Mouse (Mus musculus) forebrain, embryonic 14.5 days (tissue): ENCODE data around the gene Gm5767. TPM values are rescaled to one million over a fixed set of nuclear protein-coding genes. Genes with fewer than 3 reads are reported as not detected.

Source experiments
- ATAC-seq: fragments of 200-750 bp; cut with Nextera tagmentation; 2 replicates; pipeline ENCODE4 v1.8.0; 2017; ENCODE audit warnings: mild to moderate bottlenecking, moderate library complexity
- DNase-seq: peaks from one replicate; pipeline ENCODE4 v3.0.0-alpha.2; 2015; ENCODE audit warnings: low spot score
- H3K27ac ChIP-seq: fragments of 300-500 bp; sonication (generic); 2 replicates; pipeline ENCODE4 v1.5.1; 2014; ENCODE audit warnings: low read depth, mild to moderate bottlenecking, control low read depth, low read length, moderate library complexity
- H3K27me3 ChIP-seq: fragments of 300-500 bp; sonication (generic); replicated peaks from 2 replicates; pipeline ENCODE4 v1.6.1; 2014; ENCODE audit warnings: low read length, control low read depth, mixed read lengths; ENCODE audit not compliant: control insufficient read depth, insufficient read depth
- H3K36me3 ChIP-seq: fragments of 300-500 bp; sonication (generic); 2 replicates; pipeline ENCODE4 v1.6.1; 2014; ENCODE audit warnings: low read length, control low read depth; ENCODE audit not compliant: control insufficient read depth, insufficient read depth
- H3K4me1 ChIP-seq: fragments of 300-500 bp; sonication (generic); 2 replicates; pipeline ENCODE4 v1.6.1; 2014; ENCODE audit warnings: antibody characterized with exemption, low read length, control low read depth; ENCODE audit not compliant: control insufficient read depth, insufficient read depth
- H3K4me2 ChIP-seq: fragments of 300-500 bp; sonication (generic); 2 replicates; pipeline ENCODE4 v1.6.1; 2014; ENCODE audit warnings: mild to moderate bottlenecking, control low read depth, low read length
- H3K4me3 ChIP-seq: fragments of 300-500 bp; sonication (generic); 2 replicates; pipeline ENCODE4 v1.5.1; 2014; ENCODE audit warnings: low read depth, low read length, control low read depth
- H3K9ac ChIP-seq: fragments of 300-500 bp; sonication (generic); 2 replicates; pipeline ENCODE4 v1.6.1; 2014; ENCODE audit warnings: mild to moderate bottlenecking, low read length, control low read depth, moderate library complexity
- H3K9me3 ChIP-seq: fragments of 300-500 bp; sonication (generic); replicated peaks from 2 replicates; pipeline ENCODE4 v1.6.1; 2016; ENCODE audit warnings: low read length, control low read depth, mixed read lengths; ENCODE audit not compliant: control insufficient read depth
- WGBS: fragments of 180-500 bp; shearing (Covaris S2); extraction: QIAGEN DNeasy Blood & Tissue Kit; methylation state at CpG from one replicate; pipeline ENCODE4 v1.1.7; 2014; 5-methylcytosine and 5-hydroxymethylcytosine counted together
- polyA plus RNA-seq: library from polyadenylated mRNA; unstranded; fragments of >200 nt; fragmentation: Nextera tagmentation; extraction: Ambion mirVana; gene quantifications from 2 replicates; pipeline ENCODE4 v1.2.1, GENCODE M21; 2014

The Gm5767 gene
- polyA plus RNA-seq, 1 experiment from 2014 or later: not detected

DNA sequence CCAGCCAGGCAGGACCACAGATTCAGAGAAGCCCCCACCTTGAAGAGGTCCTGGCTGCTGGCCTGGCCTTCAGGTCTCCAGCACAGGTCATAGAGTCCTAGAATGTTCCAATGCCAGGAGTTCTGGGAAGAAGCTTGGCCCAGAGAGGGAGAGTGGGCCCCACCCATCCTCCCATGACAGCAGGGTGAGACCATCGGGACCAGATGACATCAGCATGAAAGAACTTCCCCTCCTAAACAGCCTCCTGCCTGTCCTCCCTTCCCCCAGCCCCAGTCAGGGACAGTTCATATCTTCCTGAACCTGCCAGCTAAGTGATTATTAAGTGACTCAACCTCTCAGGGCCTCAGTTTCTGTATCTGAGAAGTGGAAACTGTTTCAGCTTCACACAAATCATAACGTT lies 14.1 kb upstream of the Gm5767 start:
- no peak overlapping the region for H3K4me2 ChIP-seq
- H3K9ac ChIP-seq: no peak overlapping the region
- ATAC-seq (no peak), DNase-seq (no peak)
- no peak overlapping the region for H3K27ac ChIP-seq
- H3K27me3 ChIP-seq: no peaks in the 10 kb centered on the region
- H3K4me3 ChIP-seq: no peak overlapping the region
- H3K36me3 ChIP-seq: peaks cover 23% of the 10 kb centered on the region
- WGBS: 68% methylated on average over 2 of the region's 2 CpGs
- no peaks in the 10 kb centered on the region for H3K9me3 ChIP-seq
- peaks cover 22% of the 10 kb centered on the region; the same call in 1 of the 2 replicates for H3K4me1 ChIP-seq

DNA sequence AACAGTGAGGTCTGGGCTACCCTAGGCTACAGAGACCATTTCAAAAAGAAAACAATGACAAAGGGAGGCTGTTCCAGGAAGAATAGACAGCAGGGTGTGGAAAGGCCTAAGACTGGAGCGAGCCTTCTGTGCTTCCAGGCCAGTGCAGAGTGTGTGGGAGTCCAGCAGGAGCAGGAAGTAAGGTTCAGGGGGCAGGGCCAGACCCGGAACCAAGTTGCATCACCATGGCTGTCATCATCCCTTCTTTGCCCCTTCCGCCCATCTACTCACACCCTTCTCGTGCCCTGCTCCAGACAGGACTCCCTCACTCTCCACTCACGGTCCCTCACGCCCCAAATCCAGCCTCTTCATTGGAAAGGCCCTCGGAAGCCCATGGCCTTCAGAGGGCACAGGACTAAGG lies 13.3 kb upstream of the Gm5767 start:
- WGBS: 90% methylated on average over 7 of the region's 7 CpGs
- Histone ChIP-seq H3K9me3 (no peaks in the 10 kb centered on the region), H3K4me1 (peaks cover 22% of the 10 kb centered on the region; the same call in 1 of the 2 replicates), H3K27me3 (no peaks in the 10 kb centered on the region), H3K27ac (no peak overlapping the region), H3K36me3 (peaks cover 15% of the 10 kb centered on the region), H3K4me3 (no peak overlapping the region), H3K9ac (no peak overlapping the region), H3K4me2 (no peak overlapping the region)
- ATAC-seq (no peak), DNase-seq (no peak)

DNA sequence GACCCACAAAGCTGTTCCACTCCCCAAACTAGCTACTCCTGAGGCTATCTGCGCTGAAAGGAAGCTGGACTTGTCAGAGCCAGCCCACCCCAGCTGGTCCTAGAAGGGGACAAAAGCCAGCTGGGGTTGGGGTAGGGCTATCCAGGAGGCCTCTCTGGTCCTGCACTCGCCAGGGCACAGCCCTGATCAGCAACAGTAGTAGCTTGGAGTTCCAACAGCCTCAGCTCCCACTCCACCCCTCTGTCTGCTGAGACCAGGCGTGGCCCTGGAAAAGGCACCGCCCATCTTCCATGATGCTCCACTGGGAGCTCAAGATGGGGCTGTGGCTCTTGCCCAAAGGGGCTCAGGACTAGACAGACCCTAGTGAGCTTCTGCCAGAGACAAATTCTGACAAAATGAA lies 12.8 kb upstream of the Gm5767 start:
- ATAC-seq (no peak), DNase-seq (no peak)
- H3K4me3 ChIP-seq: no peak overlapping the region
- WGBS: 77% methylated on average over 4 of the region's 4 CpGs
- H3K36me3 ChIP-seq: peaks cover 10% of the 10 kb centered on the region
- no peak overlapping the region for H3K4me2 ChIP-seq
- no peak overlapping the region for H3K9ac ChIP-seq
- H3K27ac ChIP-seq: no peak overlapping the region
- H3K9me3 ChIP-seq: no peaks in the 10 kb centered on the region
- H3K4me1 ChIP-seq: peaks cover 22% of the 10 kb centered on the region; the same call in 1 of the 2 replicates
- no peaks in the 10 kb centered on the region for H3K27me3 ChIP-seq

DNA sequence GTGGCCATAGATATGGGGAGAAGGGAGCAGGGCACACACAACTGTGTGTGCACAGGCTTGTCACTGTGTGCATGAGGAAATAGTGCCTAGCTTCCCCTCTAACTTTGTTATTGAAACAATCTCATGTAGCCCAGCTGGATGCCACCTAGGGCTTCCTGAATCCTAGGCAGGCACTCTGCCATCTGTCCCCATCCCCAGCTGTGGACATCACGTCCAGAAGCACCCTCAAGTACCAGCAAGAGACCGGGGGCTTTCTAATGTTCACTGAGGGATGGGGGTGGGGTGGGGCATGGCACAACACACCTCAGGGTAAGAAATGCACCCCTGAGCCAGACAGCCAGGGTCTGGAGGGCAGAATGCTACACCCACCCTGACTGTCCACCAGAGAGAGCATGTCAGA lies 12.2 kb upstream of the Gm5767 start:
- DNase-seq: no peak
- Histone ChIP-seq H3K27me3 (0 out of 2 replicates have a peak, but pooled peaks cover 4% of the 10 kb centered on the region), H3K4me2 (no peak overlapping the region), H3K4me3 (no peak overlapping the region), H3K9ac (no peak overlapping the region), H3K36me3 (peaks cover 4% of the 10 kb centered on the region), H3K4me1 (peaks cover 22% of the 10 kb centered on the region; the same call in 1 of the 2 replicates), H3K9me3 (no peaks in the 10 kb centered on the region), H3K27ac (no peak overlapping the region)
- ATAC-seq: no peak
- WGBS: 73% methylated on average over 2 of the region's 2 CpGs

DNA sequence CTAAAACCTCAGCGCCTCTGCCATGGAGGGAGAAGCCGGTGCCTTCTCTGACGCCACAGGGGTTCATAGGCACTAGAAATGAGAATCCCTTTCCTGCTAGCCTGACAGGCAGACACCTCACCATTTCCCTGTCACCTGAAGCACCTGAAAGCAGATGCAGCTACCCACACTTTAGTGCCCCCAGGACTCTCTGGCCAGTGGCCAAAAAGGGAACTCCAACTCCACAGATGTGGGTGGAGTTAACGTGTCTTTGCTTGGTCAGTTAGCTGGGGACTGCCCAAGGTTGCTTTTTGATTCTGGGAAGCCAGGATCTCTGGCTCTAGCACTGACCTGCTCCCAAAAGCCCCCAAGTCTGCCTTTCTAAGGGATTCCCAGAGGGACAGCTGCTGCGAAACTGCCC lies 11.1 kb upstream of the Gm5767 start:
- DNase-seq (peak; percentile 25), ATAC-seq (no peak)
- Histone ChIP-seq H3K36me3 (no peaks in the 10 kb centered on the region), H3K27me3 (0 out of 2 replicates have a peak, but pooled peaks cover 4% of the 10 kb centered on the region), H3K9ac (peak overlapping the region; percentile 74), H3K4me1 (peaks cover 22% of the 10 kb centered on the region; the same call in 1 of the 2 replicates), H3K4me2 (peak overlapping the region; percentile 77), H3K9me3 (no peaks in the 10 kb centered on the region), H3K27ac (peak overlapping the region; percentile 75), H3K4me3 (peak overlapping the region; percentile 62)
- 51% methylated on average over 5 of the region's 5 CpGs for WGBS

DNA sequence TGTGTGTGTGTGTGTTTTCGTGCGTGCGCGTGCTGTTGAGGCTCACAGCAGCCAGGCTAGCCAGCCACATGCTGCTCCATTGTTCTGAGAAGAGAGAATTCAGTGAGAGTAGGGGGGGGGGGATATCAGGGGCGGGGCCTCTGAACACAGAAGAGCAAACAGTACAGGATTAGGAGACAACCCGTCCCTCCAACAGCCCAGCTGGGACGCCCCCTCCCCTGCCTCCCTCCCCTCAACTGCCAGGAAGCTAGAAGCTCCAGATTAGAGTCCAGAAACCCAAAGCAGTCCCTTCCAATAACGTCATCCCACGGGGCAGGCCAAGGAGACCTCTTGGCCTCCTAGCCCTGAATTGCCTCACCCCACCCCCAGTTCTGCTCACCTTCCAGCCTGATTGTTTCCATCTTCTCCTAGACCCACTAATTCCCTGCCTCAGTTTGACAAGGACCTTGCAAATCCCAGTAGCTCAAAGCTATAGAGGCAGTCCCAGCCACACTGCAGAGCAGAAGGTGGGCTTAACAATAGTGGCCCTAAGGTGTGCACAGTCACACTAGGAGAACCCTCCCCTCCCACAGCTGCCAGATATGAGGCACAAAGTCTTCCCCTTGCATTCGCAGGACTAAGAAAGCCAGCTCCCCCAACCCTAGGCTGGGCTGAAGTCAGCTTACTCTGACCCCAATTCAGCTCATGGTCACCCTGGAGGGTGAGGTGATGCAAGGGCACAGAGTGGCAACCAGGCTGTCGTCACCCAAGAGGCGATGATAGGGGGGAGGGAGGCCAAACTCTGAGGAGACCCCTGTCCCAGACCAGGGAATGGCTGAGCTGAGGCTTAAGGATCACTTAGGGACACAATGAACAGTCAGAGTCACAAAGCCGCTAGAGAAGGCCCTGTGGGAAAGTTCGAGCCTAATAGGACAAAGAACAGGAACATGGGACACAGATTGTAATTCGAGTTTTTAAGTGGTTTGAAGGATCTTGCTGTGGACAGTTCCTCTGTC lies 10.2 kb upstream of the Gm5767 start:
- H3K9me3 ChIP-seq: no peaks in the 10 kb centered on the region
- H3K27ac ChIP-seq: peak overlapping the region; percentile 75
- H3K4me3 ChIP-seq: peak overlapping the region; percentile 62
- ATAC-seq (peak; percentile 30), DNase-seq (peak; percentile 75)
- peak overlapping the region; percentile 77 for H3K4me2 ChIP-seq
- H3K27me3 ChIP-seq: 0 out of 2 replicates have a peak, but pooled peaks cover 4% of the 10 kb centered on the region
- 5% methylated on average over 15 of the region's 15 CpGs for WGBS
- H3K9ac ChIP-seq: peak overlapping the region; percentile 74
- H3K36me3 ChIP-seq: no peaks in the 10 kb centered on the region
- peaks cover 22% of the 10 kb centered on the region; the same call in 1 of the 2 replicates for H3K4me1 ChIP-seq

DNA sequence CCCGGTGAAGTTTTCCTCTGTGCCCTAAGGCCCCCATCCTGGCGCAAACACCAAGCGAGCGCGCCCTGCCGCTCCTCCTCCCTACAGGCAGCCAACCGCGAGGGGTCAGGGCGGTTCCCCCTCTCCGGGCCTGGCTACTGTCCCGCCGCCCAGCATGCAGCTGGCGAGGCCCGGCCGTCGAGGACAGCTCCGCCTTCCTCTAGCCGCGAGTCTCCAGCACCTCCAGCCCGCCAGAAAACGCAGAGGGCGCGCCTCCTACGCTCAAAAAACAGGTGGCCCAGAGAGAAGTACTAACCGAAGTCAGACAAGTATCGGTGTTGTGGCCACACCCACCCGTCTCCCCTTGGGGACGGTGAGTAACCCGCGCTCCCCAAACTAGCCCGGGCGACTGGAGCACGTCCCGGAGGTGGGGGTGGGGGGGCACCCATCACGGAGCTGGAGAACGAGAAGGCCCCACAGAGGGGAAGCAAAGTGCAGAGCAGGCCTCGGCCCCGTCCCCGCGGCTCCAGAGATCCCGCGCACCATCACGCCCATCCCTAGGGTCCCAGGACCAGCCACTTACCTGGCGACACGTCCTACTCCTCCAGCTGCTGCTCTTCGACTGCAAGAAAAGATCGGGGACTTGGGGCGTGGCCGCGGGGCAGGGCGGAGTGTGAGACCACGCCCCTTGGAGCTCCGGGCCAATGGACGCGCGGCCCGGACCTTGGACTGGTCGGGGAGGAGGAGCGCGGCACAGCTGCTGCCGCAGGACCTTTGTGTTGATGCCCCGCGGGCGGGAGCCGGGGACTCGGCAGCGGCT lies 8.8 kb upstream of the Gm5767 start, which contains the start of gene Carhsp1:
Carhsp1 (minus strand) TSS at position 605 of the 799 bp plus-strand sequence.
- under 1% methylated on average over 67 of the region's 67 CpGs for WGBS
- Histone ChIP-seq H3K27me3 (0 out of 2 replicates have a peak, but pooled peaks cover 4% of the 10 kb centered on the region), H3K36me3 (no peaks in the 10 kb centered on the region), H3K4me2 (peak within 1 kb of the TSS; percentile 77), H3K4me3 (peak within 1 kb of the TSS; percentile 62), H3K9ac (peak within 1 kb of the TSS; percentile 74), H3K4me1 (peaks cover 22% of the 10 kb centered on the region; the same call in 1 of the 2 replicates), H3K27ac (peak within 1 kb of the TSS; percentile 56), H3K9me3 (no peaks in the 10 kb centered on the region)
- DNase-seq (peak; percentile 96), ATAC-seq (peak; percentile 94)

DNA sequence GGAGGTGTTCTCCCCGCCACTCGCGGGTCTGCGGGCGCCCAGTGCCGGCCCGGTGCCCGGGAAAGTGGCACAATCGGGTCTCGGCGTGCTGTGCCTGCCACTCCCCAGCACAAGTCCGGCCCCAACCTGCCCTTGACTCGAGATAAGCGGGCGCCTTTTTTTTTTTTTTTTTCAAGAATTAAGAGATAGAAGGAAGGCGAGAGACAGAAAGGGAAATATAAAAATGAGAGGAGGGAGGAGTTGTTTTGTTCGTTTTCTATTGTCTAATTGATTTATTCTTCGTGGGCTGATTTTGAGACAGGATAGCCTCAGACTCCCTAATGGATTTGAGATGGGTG lies 8.3 kb upstream of the Gm5767 start:
- Histone ChIP-seq H3K9ac (peak overlapping the region; percentile 74), H3K4me1 (peaks cover 22% of the 10 kb centered on the region; the same call in 1 of the 2 replicates), H3K27ac (no peak overlapping the region; the same call in 1 of the 2 replicates), H3K4me3 (peak overlapping the region; percentile 62), H3K4me2 (peak overlapping the region; percentile 77), H3K27me3 (0 out of 2 replicates have a peak, but pooled peaks cover 4% of the 10 kb centered on the region), H3K9me3 (no peaks in the 10 kb centered on the region), H3K36me3 (no peaks in the 10 kb centered on the region)
- no peak for ATAC-seq
- WGBS: 1% methylated on average over 18 of the region's 18 CpGs
- no peak for DNase-seq
